22 mouse cellular contexts compared by ENCODE assay signal in the genomic region with DNA sequence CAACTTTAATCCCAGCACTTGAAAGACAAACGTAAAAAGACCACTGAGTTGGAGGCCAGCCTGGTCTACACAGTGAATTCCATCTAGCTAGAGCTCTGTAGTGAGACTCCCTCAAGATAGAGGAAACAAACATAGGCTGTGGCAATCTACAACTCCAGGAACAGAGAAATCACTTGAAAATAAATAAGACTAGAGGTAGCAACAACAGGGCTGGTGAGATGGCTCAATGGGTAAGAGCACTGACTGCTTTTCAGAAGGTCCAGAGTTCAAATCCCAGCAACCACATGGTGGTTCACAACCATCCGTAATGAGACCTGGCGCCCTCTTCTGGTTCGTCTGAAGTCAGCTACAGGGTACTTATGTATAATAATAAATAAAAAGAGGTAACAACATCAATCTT. TPM values are rescaled to one million over a fixed set of nuclear protein-coding genes. Genes with fewer than 3 reads are reported as not detected.
A peak's percentile ranks its signal among the peaks of the same experiment; 100 is the strongest.
DNase-seq lines count a peak whose midpoint lies in the region; ATAC-seq and TF ChIP-seq lines count a peak whose summit lies in the region.
"Had no signal": no experiment of that assay in that cellular context is flagged by ENCODE, and none has a peak within 500 bp of the region (broad histone marks: within the 10 kb centered on the region; RNA-seq: fewer than 3 reads in every experiment).

No protein-coding gene starts in this region.

- no peaks in the 10 kb centered on the region for H3K79me2 ChIP-seq in MEL (ENCODE audit: control insufficient read depth, insufficient read depth, low read length, poor library complexity)

- peak; percentile 18 for TF ChIP-seq CTCF in left cerebral cortex, adult 2 months (IDR thresholded peaks at IDR 0.05)
- peak; percentile 16; the same call in 1 of the 2 replicates for TF ChIP-seq CTCF in midbrain, postnatal 0 days (IDR thresholded peaks at IDR 0.05)
- peak; percentile 25 to 34 (median 27); a peak in 4 of 6 replicates for TF ChIP-seq CTCF in MEL (IDR thresholded peaks at IDR 0.05 in 2 of 3, conservative IDR thresholded peaks at IDR 0.05 in 1 of 3; ENCODE audit: control insufficient read depth in 1 of 3, insufficient read depth in 1 of 3, low read depth in 2 of 3, low read length in 3 of 3, poor library complexity in 1 of 3, severe bottlenecking in 1 of 3)

- WGBS in midbrain, postnatal 0 days = 88% methylated on average over 4 of the region's 4 CpGs
- 85% methylated on average over 4 of the region's 4 CpGs for WGBS in midbrain, embryonic 13.5 days

- ATAC-seq in midbrain, postnatal 0 days (ENCODE audit: low FRiP score) = no peak
- no peak for ATAC-seq in midbrain, embryonic 13.5 days
- ATAC-seq: activated CD4-positive, CD25-positive, alpha-beta regulatory T cell, adult 4 months; forebrain, embryonic 16.5 days had no signal

- H3K9ac ChIP-seq in midbrain, postnatal 0 days (replicated peaks; ENCODE audit: low read length, poor library complexity, severe bottlenecking) = no peak overlapping the region
- no peak overlapping the region for H3K9ac ChIP-seq in midbrain, embryonic 13.5 days (replicated peaks)
- H3K9ac ChIP-seq in MEL (ENCODE audit: control insufficient read depth, low read depth, low read length, poor library complexity, severe bottlenecking) = peak overlapping the region; percentile 48
- H3K9ac ChIP-seq: embryonic facial prominence, embryonic 13.5 days; forebrain, embryonic 12.5 days; heart, embryonic 15.5 days; hindbrain, embryonic 14.5 days had no signal

- H3K36me3 ChIP-seq in midbrain, postnatal 0 days (ENCODE audit: insufficient read depth, low read length) = peaks cover 10% of the 10 kb centered on the region; the same call in 1 of the 2 replicates
- peaks cover 30% of the 10 kb centered on the region for H3K36me3 ChIP-seq in midbrain, embryonic 13.5 days
- peaks cover 2 to 27% of the 10 kb centered on the region in 2 experiments; a peak in 3 of 4 replicates for H3K36me3 ChIP-seq in MEL (ENCODE audit: control insufficient read depth in 1 of 2, insufficient read depth in 2 of 2, low read length in 2 of 2)
- H3K36me3 ChIP-seq: heart, embryonic 15.5 days had no signal

- TF ChIP-seq EP300 in MEL (IDR thresholded peaks at IDR 0.05; ENCODE audit: low read depth in 1 of 2, low read length in 2 of 2) = no peak

- H3K4me3 ChIP-seq in left cerebral cortex, adult 2 months = no peak overlapping the region
- no peak overlapping the region for H3K4me3 ChIP-seq in midbrain, postnatal 0 days (ENCODE audit: low read depth, low read length)
- no peak overlapping the region for H3K4me3 ChIP-seq in midbrain, embryonic 13.5 days (replicated peaks)
- peak overlapping the region; percentile 42 to 49 for H3K4me3 ChIP-seq in MEL (ENCODE audit: control insufficient read depth in 1 of 2, insufficient read depth in 1 of 2, low read depth in 2 of 2, low read length in 2 of 2)
- H3K4me3 ChIP-seq: embryonic facial prominence, embryonic 13.5 days; forebrain, embryonic 12.5 days; heart, adult 2 months; heart, embryonic 15.5 days; hindbrain, embryonic 10.5 days had no signal

- no peak overlapping the region for H3K4me2 ChIP-seq in midbrain, postnatal 0 days (ENCODE audit: low read depth, low read length, poor library complexity, severe bottlenecking)
- no peak overlapping the region for H3K4me2 ChIP-seq in midbrain, embryonic 13.5 days (replicated peaks)
- H3K4me2 ChIP-seq: embryonic facial prominence, embryonic 13.5 days; forebrain, embryonic 12.5 days; heart, embryonic 11.5 days; heart, embryonic 15.5 days; hindbrain, embryonic 14.5 days had no signal

- intact Hi-C loops in left cerebral cortex, adult 2 months (cut with DNase I) = no loop called here

- TF ChIP-seq RAD21 in MEL (IDR thresholded peaks at IDR 0.05; ENCODE audit: low read depth, low read length) = no peak

- TF ChIP-seq POLR2A in MEL (IDR thresholded peaks at IDR 0.05; ENCODE audit: control insufficient read depth in 1 of 2, insufficient read depth in 1 of 2, low read depth in 1 of 2, low read length in 2 of 2, poor library complexity in 1 of 2) = no peak

- DNase-seq in left cerebral cortex, adult 2 months (ENCODE audit: extremely low spot score in 1 of 2, low spot score in 2 of 2) = no peak
- DNase-seq in left cerebral cortex, adult 8-10 months (ENCODE audit: low spot score in 2 of 2) = no peak
- no peak for DNase-seq in midbrain, postnatal 0 days (ENCODE audit: low spot score)
- DNase-seq in MEL (ENCODE audit: low read depth, low spot score) = no peak
- no peak for DNase-seq in lung, adult 18-20 months
- DNase-seq: adrenal gland, postnatal 14 days; cerebellum, adult 11-12 months; cerebellum, adult 9-11 months; cerebellum, postnatal 36 days; gastrocnemius, postnatal 10 days; heart, adult 2 months had no signal

- no peaks in the 10 kb centered on the region for H3K9me3 ChIP-seq in midbrain, postnatal 0 days (ENCODE audit: low read length)
- H3K9me3 ChIP-seq in midbrain, embryonic 13.5 days = no peaks in the 10 kb centered on the region
- H3K9me3 ChIP-seq in MEL (replicated peaks; ENCODE audit: insufficient read depth, low read length) = no peaks in the 10 kb centered on the region
- H3K9me3 ChIP-seq: embryonic facial prominence, embryonic 13.5 days; forebrain, embryonic 12.5 days; G1E; heart, embryonic 15.5 days; hindbrain, embryonic 10.5 days had no signal

- no peaks in the 10 kb centered on the region for H3K27me3 ChIP-seq in midbrain, postnatal 0 days (ENCODE audit: insufficient read depth, low read length)
- H3K27me3 ChIP-seq in midbrain, embryonic 13.5 days = no peaks in the 10 kb centered on the region
- H3K27me3 ChIP-seq in MEL (ENCODE audit: control insufficient read depth in 1 of 2, insufficient read depth in 2 of 2, low read length in 2 of 2) = no peaks in the 10 kb centered on the region
- H3K27me3 ChIP-seq: CH12.LX; embryonic facial prominence, embryonic 13.5 days; forebrain, embryonic 12.5 days; heart, embryonic 15.5 days had no signal

- no peak overlapping the region for H3K27ac ChIP-seq in left cerebral cortex, adult 2 months
- no peak overlapping the region for H3K27ac ChIP-seq in midbrain, postnatal 0 days (ENCODE audit: low read depth, low read length)
- no peak overlapping the region for H3K27ac ChIP-seq in midbrain, embryonic 13.5 days
- peak overlapping the region; percentile 97 for H3K27ac ChIP-seq in MEL (ENCODE audit: control insufficient read depth, low read depth, low read length)
- H3K27ac ChIP-seq: embryonic facial prominence, embryonic 13.5 days; forebrain, embryonic 12.5 days; heart, adult 2 months; heart, embryonic 15.5 days; hindbrain, embryonic 10.5 days; hindbrain, embryonic 14.5 days had no signal

- H3K4me1 ChIP-seq in midbrain, postnatal 0 days (ENCODE audit: insufficient read depth, low read length) = no peaks in the 10 kb centered on the region
- H3K4me1 ChIP-seq in midbrain, embryonic 13.5 days (replicated peaks) = no peaks in the 10 kb centered on the region
- peaks cover 23% of the 10 kb centered on the region in 2 experiments for H3K4me1 ChIP-seq in MEL (ENCODE audit: control insufficient read depth in 1 of 2, insufficient read depth in 2 of 2, low read length in 2 of 2)
- H3K4me1 ChIP-seq: embryonic facial prominence, embryonic 13.5 days; forebrain, embryonic 12.5 days; heart, embryonic 15.5 days; hindbrain, embryonic 10.5 days had no signal

TF ChIP-seq in MEL, 35 proteins besides CTCF, POLR2A, EP300 and RAD21:
- TF ChIP-seq MXI1 (IDR thresholded peaks at IDR 0.05; ENCODE audit: low read depth, low read length) (no peak), MAX (IDR thresholded peaks at IDR 0.05; ENCODE audit: low read length) (no peak), TBP (IDR thresholded peaks at IDR 0.05; ENCODE audit: low read depth, low read length) (peak; percentile 98), ETS1 (IDR thresholded peaks at IDR 0.05; ENCODE audit: low read depth, low read length) (no peak)

RNA-seq across cellular contexts. Expression of a gene that starts 30.6 kb away (rescaled TPM):
- total RNA-seq in left cerebral cortex, adult 2 months (2021) = 100 to 1,000 TPM; 858 to 979 TPM
- 100 to 1,000 TPM; 917 to 958 (median 948) TPM for total RNA-seq in left cerebral cortex, adult 8-10 months (2022)
- 167 and 183 TPM in 2 replicates for total RNA-seq in midbrain, postnatal 0 days (2014; rRNA removed)
- 263 and 272 TPM in 2 replicates for polyA plus RNA-seq in midbrain, postnatal 0 days (2015; fragmentation: Nextera tagmentation; extraction: Ambion mirVana)
- 113 and 138 TPM in 2 replicates for polyA plus RNA-seq in midbrain, embryonic 13.5 days (2015; fragmentation: Nextera tagmentation; extraction: Ambion mirVana)
- 37.9 and 43.4 TPM in 2 replicates for total RNA-seq in MEL (2012; rRNA removed)
- polyA plus RNA-seq in MEL (2012; ENCODE audit: insufficient read depth in 1 of 2, insufficient read length in 2 of 2, low read depth in 1 of 2, low replicate concordance in 2 of 2, missing spikeins in 1 of 2) = 10 to 100 TPM in 1 of 2 experiments, not detected in 1; 40.2 TPM

RNA-seq across cellular contexts. Expression of a gene that starts 43.3 kb away (rescaled TPM):
- 10 to 100 TPM; 49.5 to 51.4 TPM for total RNA-seq in left cerebral cortex, adult 2 months (2021)
- total RNA-seq in left cerebral cortex, adult 8-10 months (2022) = 10 to 100 TPM; 49.7 to 55.3 (median 54.3) TPM
- 145 and 199 TPM in 2 replicates for total RNA-seq in midbrain, postnatal 0 days (2014; rRNA removed)
- polyA plus RNA-seq in midbrain, postnatal 0 days (2015; fragmentation: Nextera tagmentation; extraction: Ambion mirVana) = 245 and 256 TPM in 2 replicates
- 195 and 211 TPM in 2 replicates for polyA plus RNA-seq in midbrain, embryonic 13.5 days (2015; fragmentation: Nextera tagmentation; extraction: Ambion mirVana)
- 32.1 and 36.1 TPM in 2 replicates for total RNA-seq in MEL (2012; rRNA removed)
- 10 to 100 TPM in 1 of 2 experiments, not detected in 1; 23.6 TPM for polyA plus RNA-seq in MEL (2012; ENCODE audit: insufficient read depth in 1 of 2, insufficient read length in 2 of 2, low read depth in 1 of 2, low replicate concordance in 2 of 2, missing spikeins in 1 of 2)

Comparison
In these comparisons a context has a peak if more than half of its experiments do, and no peak if none do; other contexts are left out.
1. H3K4me3 ChIP-seq: peak in MEL (2 of 2); none in left cerebral cortex, adult 2 months (single experiment), midbrain, postnatal 0 days (single experiment) and midbrain, embryonic 13.5 days (single experiment).
2. Peak in every context shown above with its lines, with median percentiles within 50 percentile points of each other: CTCF ChIP-seq.